Mouse (Mus musculus) lung, postnatal 14 days (tissue): ENCODE measurements at regions not wholly inside any gene's neighbourhood (a gene's known extent, or its start where the extent isn't known, plus 50 kb on each side); places are given as distances from the start of the nearest gene placed in this dataset.

Experiments used
- DNase-seq: peaks from one replicate; pipeline ENCODE4 v3.0.0; 2021

GRCm38 (mm10) chr14:46316521-46316920, 62.7 kb upstream of the Gm15217 start:
- no peak for DNase-seq

- DNase-seq, result peak; percentile 30
These were observed 61.7 kb upstream of the Gm15217 start for GRCm38 (mm10) chr14:46317406-46318045.

GRCm38 (mm10) chr14:46328064-46328463, 51.1 kb upstream of the Gm15217 start:
- no peak for DNase-seq
